Mouse (Mus musculus) limb, embryonic 14.5 days (tissue): Measurements from ENCODE around the gene 4933407L21Rik. TPM values are rescaled to one million over a fixed set of nuclear protein-coding genes. Genes with fewer than 3 reads are reported as not detected.

Experiments
- ATAC-seq: fragments of 200-750 bp; cut with Nextera tagmentation; 2 replicates; pipeline ENCODE4 v1.8.0; 2017; ENCODE audit warnings: low read depth, moderate number of reproducible peaks, moderate TSS enrichment; ENCODE audit not compliant: low FRiP score
- DNase-seq: peaks from one replicate; pipeline ENCODE4 v3.0.0-alpha.2; 2015; ENCODE audit warnings: low spot score
- H3K27ac ChIP-seq: fragments of 300-500 bp; sonication (generic); replicated peaks from 2 replicates; pipeline ENCODE4 v1.5.1; 2014; ENCODE audit warnings: low read depth, mild to moderate bottlenecking, low read length, moderate library complexity, mixed read lengths
- H3K27me3 ChIP-seq: fragments of 300-500 bp; sonication (generic); 2 replicates; pipeline ENCODE4 v1.6.1; 2014; ENCODE audit warnings: low read length, mixed read lengths; ENCODE audit not compliant: control insufficient read depth, insufficient read depth
- H3K36me3 ChIP-seq: fragments of 300-500 bp; sonication (generic); 2 replicates; pipeline ENCODE4 v1.6.1; 2014; ENCODE audit warnings: mild to moderate bottlenecking, low read length, moderate library complexity, mixed read lengths; ENCODE audit not compliant: control insufficient read depth, insufficient read depth
- H3K4me1 ChIP-seq: fragments of 300-500 bp; sonication (generic); 2 replicates; pipeline ENCODE4 v1.6.1; 2014; ENCODE audit warnings: antibody characterized with exemption, low read length, mixed read lengths; ENCODE audit not compliant: control insufficient read depth, insufficient read depth
- H3K4me2 ChIP-seq: fragments of 300-500 bp; sonication (generic); replicated peaks from 2 replicates; pipeline ENCODE4 v1.6.1; 2014; ENCODE audit warnings: low read depth, mild to moderate bottlenecking, low read length, moderate library complexity; ENCODE audit not compliant: severe bottlenecking
- H3K4me3 ChIP-seq: fragments of 300-500 bp; sonication (generic); replicated peaks from 2 replicates; pipeline ENCODE4 v1.5.1; 2014; ENCODE audit warnings: low read length
- H3K9ac ChIP-seq: fragments of 300-500 bp; sonication (generic); 2 replicates; pipeline ENCODE4 v1.6.1; 2014; ENCODE audit warnings: mild to moderate bottlenecking, low read depth, low read length, moderate library complexity; ENCODE audit not compliant: severe bottlenecking
- H3K9me3 ChIP-seq: fragments of 300-500 bp; sonication (generic); 2 replicates; pipeline ENCODE4 v1.6.1; 2016; ENCODE audit warnings: low read length; ENCODE audit not compliant: control insufficient read depth
- POLR2A ChIP-seq: fragments of 200-500 bp; IDR thresholded peaks from 2 replicates; pipeline ENCODE4 v1.8.0; 2012; ENCODE audit warnings: inconsistent platforms, mild to moderate bottlenecking, moderate library complexity, borderline replicate concordance; ENCODE audit not compliant: insufficient read depth, insufficient read length; ENCODE audit errors: extremely low read depth
- WGBS: fragments of 180-500 bp; shearing (Covaris S2); extraction: QIAGEN DNeasy Blood & Tissue Kit; methylation state at CpG from one replicate; pipeline ENCODE4 v1.1.7; 2014; 5-methylcytosine and 5-hydroxymethylcytosine counted together
- polyA plus RNA-seq, 2 experiments: library from polyadenylated mRNA; depleted of rRNA in 1 of 2; stranded (reverse) in 1 of 2; unstranded in 1 of 2; fragments of >200 nt; fragmentation: Nextera tagmentation in 1 of 2; extraction: Ambion mirVana in 1 of 2; gene quantifications; 2 replicates each; pipeline versions ENCODE4 v1.2.1 to v1.2.3; 2012 to 2014

Gene 4933407L21Rik
- polyA plus RNA-seq, 2 experiments = 0.66 to 1.2 TPM

- Histone ChIP-seq H3K4me1 (peaks cover 51% of the 10 kb centered on the region), H3K9ac (peak overlapping the region; percentile 89), H3K9me3 (no peaks in the 10 kb centered on the region), H3K36me3 (0 out of 2 replicates have a peak, but pooled peaks cover 5% of the 10 kb centered on the region), H3K4me2 (peak overlapping the region; percentile 84), H3K27me3 (no peaks in the 10 kb centered on the region), H3K4me3 (peak overlapping the region; percentile 82), H3K27ac (peak overlapping the region; percentile 96)
- DNase-seq (peak; percentile 59), ATAC-seq (peak; percentile 71)
- WGBS = 2% methylated on average over 15 of the region's 15 CpGs
- TF ChIP-seq POLR2A = no peak
Measured at GRCm38 (mm10) chr1:85895391-85895837, 32.9 kb upstream of the 4933407L21Rik start.

GRCm38 (mm10) chr1:85896110-85896509 lies 32.2 kb upstream of the 4933407L21Rik start:
- Histone ChIP-seq H3K36me3 (0 out of 2 replicates have a peak, but pooled peaks cover 5% of the 10 kb centered on the region), H3K4me2 (peak overlapping the region; percentile 84), H3K4me3 (peak overlapping the region; percentile 82), H3K9ac (peak overlapping the region; percentile 89; the same call in 1 of the 2 replicates), H3K27ac (peak overlapping the region; percentile 96; the same call in 1 of the 2 replicates), H3K27me3 (no peaks in the 10 kb centered on the region), H3K9me3 (no peaks in the 10 kb centered on the region), H3K4me1 (peaks cover 57% of the 10 kb centered on the region)
- DNase-seq (no peak), ATAC-seq (no peak)
- no peak for TF ChIP-seq POLR2A
- 84% methylated on average over 5 of the region's 5 CpGs for WGBS

- TF ChIP-seq POLR2A = no peak
- WGBS = 65% methylated on average over 12 of the region's 12 CpGs
- ATAC-seq (no peak), DNase-seq (no peak)
- Histone ChIP-seq H3K9ac (0 out of 2 replicates have a peak overlapping the region, but pooled peaks have one; percentile 25), H3K27ac (peak overlapping the region; percentile 58), H3K4me1 (peaks cover 66% of the 10 kb centered on the region), H3K36me3 (0 out of 2 replicates have a peak, but pooled peaks cover 5% of the 10 kb centered on the region), H3K9me3 (no peaks in the 10 kb centered on the region), H3K4me3 (no peak overlapping the region), H3K27me3 (no peaks in the 10 kb centered on the region), H3K4me2 (peak overlapping the region; percentile 84)
Measured at GRCm38 (mm10) chr1:85896781-85897700, 31.2 kb upstream of the 4933407L21Rik start.

GRCm38 (mm10) chr1:85897901-85898760 lies 30.2 kb upstream of the 4933407L21Rik start:
- peak; percentile 63 for DNase-seq
- peaks cover 67% of the 10 kb centered on the region for H3K4me1 ChIP-seq
- no peaks in the 10 kb centered on the region for H3K9me3 ChIP-seq
- peak overlapping the region; percentile 84; the same call in 1 of the 2 replicates for H3K4me2 ChIP-seq
- no peak overlapping the region for H3K9ac ChIP-seq
- ATAC-seq = no peak
- no peak overlapping the region for H3K4me3 ChIP-seq
- 12% methylated on average over 8 of the region's 8 CpGs for WGBS
- TF ChIP-seq POLR2A = no peak
- peaks cover 10% of the 10 kb centered on the region; the same call in 1 of the 2 replicates for H3K36me3 ChIP-seq
- no peak overlapping the region; the same call in 1 of the 2 replicates for H3K27ac ChIP-seq
- H3K27me3 ChIP-seq = no peaks in the 10 kb centered on the region

DNA sequence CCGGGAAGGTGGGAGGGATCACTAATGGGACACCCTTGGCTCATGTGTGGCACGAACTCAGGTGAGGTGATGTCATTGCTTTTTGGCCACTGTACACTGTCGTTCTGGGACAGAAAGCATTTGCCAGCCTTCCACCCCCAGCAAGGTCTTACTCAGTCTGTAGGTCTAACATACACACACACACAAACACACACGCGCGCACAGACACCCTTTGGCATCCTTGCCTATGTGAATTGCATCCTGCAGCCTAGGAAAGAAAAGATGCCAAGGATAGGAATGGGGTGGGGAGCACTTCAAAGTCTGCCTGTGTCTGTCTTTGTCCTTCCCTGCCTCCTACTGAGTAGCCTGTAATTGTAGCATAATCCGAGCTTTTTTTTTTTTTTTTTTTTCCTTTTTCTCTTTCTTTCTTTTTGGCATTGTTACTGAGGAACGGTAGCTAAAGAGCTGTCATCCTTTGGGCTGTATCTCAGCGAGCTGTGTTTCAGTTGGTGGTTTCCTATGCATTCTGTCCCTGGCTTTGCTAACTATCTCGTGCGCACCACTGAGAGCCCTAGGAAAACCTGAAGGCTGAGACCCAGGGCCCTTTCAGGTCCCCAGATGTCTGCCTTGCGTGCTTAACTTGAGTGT lies 29.4 kb upstream of the 4933407L21Rik start:
- Histone ChIP-seq H3K4me3 (no peak overlapping the region), H3K9ac (no peak overlapping the region), H3K9me3 (no peaks in the 10 kb centered on the region), H3K27me3 (no peaks in the 10 kb centered on the region), H3K4me1 (peaks cover 66% of the 10 kb centered on the region), H3K36me3 (peaks cover 18% of the 10 kb centered on the region), H3K27ac (no peak overlapping the region), H3K4me2 (no peak overlapping the region)
- TF ChIP-seq POLR2A = no peak
- no peak for DNase-seq
- no peak for ATAC-seq
- 48% methylated on average over 12 of the region's 12 CpGs for WGBS
